In the genomic region with DNA sequence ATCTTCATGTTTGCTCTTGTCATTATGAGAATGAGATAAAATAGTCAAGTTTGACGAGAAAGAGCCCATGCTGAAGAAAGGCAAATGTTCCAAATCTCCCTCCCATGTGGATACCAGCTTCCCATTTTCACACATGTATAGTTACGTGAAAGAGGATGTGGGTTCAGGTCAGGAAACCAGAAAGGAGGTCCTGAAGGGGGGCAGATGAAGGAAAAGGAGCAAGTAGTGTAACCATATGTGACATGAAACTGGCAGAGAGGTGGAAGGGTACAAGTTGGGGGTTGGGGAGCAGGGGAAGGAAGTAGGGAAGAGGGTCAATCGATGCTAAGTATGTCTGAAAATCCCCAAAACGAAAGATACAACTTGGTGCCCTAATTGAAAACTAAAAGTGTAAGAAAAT, we compare ENCODE assay signal across 17 mouse cellular contexts.
DNase-seq lines count a peak whose midpoint lies in the region; ATAC-seq and TF ChIP-seq lines count a peak whose summit lies in the region.
"Had no signal": no experiment of that assay in that cellular context is flagged by ENCODE, and none has a peak within 500 bp of the region (broad histone marks: within the 10 kb centered on the region; RNA-seq: fewer than 3 reads in every experiment).

No protein-coding gene starts in this region.

- H3K4me3 ChIP-seq in thymus, adult 2 months (ENCODE audit: control insufficient read depth, insufficient read depth, low read length): no peak overlapping the region
- H3K4me3 ChIP-seq: embryonic facial prominence, embryonic 10.5 days; gastrocnemius, adult 2 months; heart, embryonic 12.5 days; hindbrain, embryonic 15.5 days had no signal

- 5% methylated on average over 4 of the region's 4 CpGs for WGBS in thymus, adult 2 months

- TF ChIP-seq CTCF in thymus, adult 2 months (IDR thresholded peaks at IDR 0.05; ENCODE audit: borderline replicate concordance, control insufficient read depth, extremely low read depth, insufficient read depth, low read length, poor library complexity): no peak

- ATAC-seq in megakaryocyte, adult 5-6 weeks (ENCODE audit: poor library complexity, severe bottlenecking): peak; percentile 46
- ATAC-seq: forebrain, embryonic 14.5 days had no signal

- no peaks in the 10 kb centered on the region for H3K36me3 ChIP-seq in thymus, adult 2 months (ENCODE audit: control insufficient read depth, insufficient read depth, low read length)
- H3K36me3 ChIP-seq: embryonic facial prominence, embryonic 10.5 days; heart, embryonic 12.5 days; hindbrain, embryonic 15.5 days had no signal

- intact Hi-C loops in left cerebral cortex, postnatal 14 days (cut with DNase I): no loop called here

- H3K27ac ChIP-seq in thymus, adult 2 months (ENCODE audit: control insufficient read depth, insufficient read depth, low read length): no peak overlapping the region
- H3K27ac ChIP-seq: embryonic facial prominence, embryonic 10.5 days; gastrocnemius, adult 2 months; hindbrain, embryonic 15.5 days had no signal

- H3K4me1 ChIP-seq in thymus, adult 2 months (replicated peaks; ENCODE audit: control insufficient read depth, insufficient read depth, low read length): peaks cover 5% of the 10 kb centered on the region
- H3K4me1 ChIP-seq: embryonic facial prominence, embryonic 10.5 days; hindbrain, embryonic 15.5 days had no signal

- peak; percentile 19 for DNase-seq in thymus, adult 2 months
- no peak for DNase-seq in thymus, adult 18-20 months
- DNase-seq in thymus, postnatal 10 days (ENCODE audit: low spot score in 2 of 2): peak; percentile 20 to 24
- DNase-seq in adrenal gland, postnatal 36 days: no peak
- no peak for DNase-seq in left cerebral cortex, postnatal 14 days (ENCODE audit: low spot score in 2 of 2)
- DNase-seq in gastrocnemius, adult 8-10 months (ENCODE audit: low spot score in 2 of 2): no peak
- DNase-seq in adrenal gland, adult 8-10 months: no peak
- DNase-seq: adrenal gland, adult 2 months; cerebellum, adult 11-12 months; cerebellum, adult 9-10 months; cerebellum, postnatal 25 days; gastrocnemius, adult 2 months had no signal

- TF ChIP-seq POLR2A in thymus, adult 2 months (IDR thresholded peaks at IDR 0.05; ENCODE audit: control insufficient read depth, extremely low read depth, insufficient read depth, low read length, poor library complexity): no peak

- H3K27me3 ChIP-seq in thymus, adult 2 months (ENCODE audit: control insufficient read depth, insufficient read depth, low read length): no peaks in the 10 kb centered on the region
- H3K27me3 ChIP-seq: heart, embryonic 12.5 days; hindbrain, embryonic 15.5 days had no signal

Comparison
In these comparisons a context has a peak if more than half of its experiments do, and no peak if none do; other contexts are left out.
1. DNase-seq: peak in thymus, adult 2 months (single experiment) and thymus, postnatal 10 days (2 of 2); none in thymus, adult 18-20 months (0 of 2), adrenal gland, postnatal 36 days (0 of 2), left cerebral cortex, postnatal 14 days (0 of 2), gastrocnemius, adult 8-10 months (0 of 2) and adrenal gland, adult 8-10 months (single experiment).